Mouse (Mus musculus) cortical plate, adult 2 months (tissue): Measurements from ENCODE around the gene BC004004.

Source experiments
- CTCF ChIP-seq: fragments of 200-500 bp; IDR thresholded peaks from 2 replicates; pipeline ENCODE4 v1.5.1; 2011; ENCODE audit warnings: mild to moderate bottlenecking, control low read depth, low read length; ENCODE audit not compliant: insufficient read depth; ENCODE audit errors: extremely low read depth
- POLR2A ChIP-seq: fragments of 200-500 bp; IDR thresholded peaks from 2 replicates; pipeline ENCODE4 v1.6.1; 2011; ENCODE audit warnings: mild to moderate bottlenecking, low read length, control low read depth; ENCODE audit not compliant: insufficient read depth; ENCODE audit errors: extremely low read depth

- TF ChIP-seq CTCF (no peak), POLR2A (no peak)
These were observed 30.7 kb upstream of the BC004004 start, which contains the start of gene Cpne5 for GRCm38 (mm10) chr17:29237772-29238420.
